Mouse (Mus musculus): ENCODE results near the gene Aqp1. TPM values are rescaled to one million over a fixed set of nuclear protein-coding genes. Genes with fewer than 3 reads are reported as not detected.

Gene Aqp1
- polyA plus RNA-seq, 1 experiment from 2014 or later: 0.20 TPM

GRCm38 (mm10) chr6:55362663-55363062 is 26.4 kb downstream of the Aqp1 start:
- no peak overlapping the region for H3K4me3 ChIP-seq (ENCODE audit: low read depth, low read length)
- H3K36me3 ChIP-seq (ENCODE audit: control insufficient read depth, insufficient read depth, low read length): no peaks in the 10 kb centered on the region
- no peaks in the 10 kb centered on the region for H3K4me1 ChIP-seq (ENCODE audit: control insufficient read depth, insufficient read depth, low read length)
- no peaks in the 10 kb centered on the region for H3K27me3 ChIP-seq (ENCODE audit: control insufficient read depth, insufficient read depth, low read length)
- no peaks in the 10 kb centered on the region for H3K9me3 ChIP-seq (ENCODE audit: control insufficient read depth, low read length)
- no peak overlapping the region for H3K27ac ChIP-seq (ENCODE audit: low read depth, low read length)
- ATAC-seq (ENCODE audit: low read depth): no peak
- H3K9ac ChIP-seq (replicated peaks; ENCODE audit: low read depth, low read length): no peak overlapping the region
- no peak overlapping the region for H3K4me2 ChIP-seq (ENCODE audit: low read depth, low read length)
- WGBS: 92% methylated on average over 1 of the region's 1 CpGs

- H3K9me3 ChIP-seq (ENCODE audit: control insufficient read depth, low read length): no peaks in the 10 kb centered on the region
- no peak overlapping the region for H3K4me3 ChIP-seq (ENCODE audit: low read depth, low read length)
- no peak overlapping the region for H3K9ac ChIP-seq (replicated peaks; ENCODE audit: low read depth, low read length)
- no peaks in the 10 kb centered on the region for H3K4me1 ChIP-seq (ENCODE audit: control insufficient read depth, insufficient read depth, low read length)
- ATAC-seq (ENCODE audit: low read depth): no peak
- no peak overlapping the region for H3K4me2 ChIP-seq (ENCODE audit: low read depth, low read length)
- no peak overlapping the region for H3K27ac ChIP-seq (ENCODE audit: low read depth, low read length)
- H3K36me3 ChIP-seq (ENCODE audit: control insufficient read depth, insufficient read depth, low read length): no peaks in the 10 kb centered on the region
- H3K27me3 ChIP-seq (ENCODE audit: control insufficient read depth, insufficient read depth, low read length): no peaks in the 10 kb centered on the region
Observed at GRCm38 (mm10) chr6:55367126-55367525, 30.9 kb downstream of the Aqp1 start.

- no peaks in the 10 kb centered on the region for H3K36me3 ChIP-seq (ENCODE audit: control insufficient read depth, insufficient read depth, low read length)
- no peak overlapping the region for H3K4me2 ChIP-seq (ENCODE audit: low read depth, low read length)
- no peak overlapping the region for H3K4me3 ChIP-seq (ENCODE audit: low read depth, low read length)
- WGBS: 91% methylated on average over 6 of the region's 6 CpGs
- H3K9ac ChIP-seq (replicated peaks; ENCODE audit: low read depth, low read length): no peak overlapping the region
- no peaks in the 10 kb centered on the region for H3K4me1 ChIP-seq (ENCODE audit: control insufficient read depth, insufficient read depth, low read length)
- no peak overlapping the region for H3K27ac ChIP-seq (ENCODE audit: low read depth, low read length)
- H3K27me3 ChIP-seq (ENCODE audit: control insufficient read depth, insufficient read depth, low read length): no peaks in the 10 kb centered on the region
- no peak for ATAC-seq (ENCODE audit: low read depth)
- no peaks in the 10 kb centered on the region for H3K9me3 ChIP-seq (ENCODE audit: control insufficient read depth, low read length)
Observed at GRCm38 (mm10) chr6:55370831-55371230, 34.6 kb downstream of the Aqp1 start.

- WGBS: 84% methylated on average over 6 of the region's 6 CpGs
- Histone ChIP-seq H3K9ac (replicated peaks; ENCODE audit: low read depth, low read length) (no peak within 1 kb of the TSS), H3K27me3 (ENCODE audit: control insufficient read depth, insufficient read depth, low read length) (no peaks in the 10 kb centered on the region), H3K4me2 (ENCODE audit: low read depth, low read length) (no peak within 1 kb of the TSS), H3K9me3 (ENCODE audit: control insufficient read depth, low read length) (no peaks in the 10 kb centered on the region), H3K4me3 (ENCODE audit: low read depth, low read length) (no peak within 1 kb of the TSS), H3K36me3 (ENCODE audit: control insufficient read depth, insufficient read depth, low read length) (no peaks in the 10 kb centered on the region), H3K27ac (ENCODE audit: low read depth, low read length) (no peak within 1 kb of the TSS), H3K4me1 (ENCODE audit: control insufficient read depth, insufficient read depth, low read length) (no peaks in the 10 kb centered on the region)
- no peak for ATAC-seq (ENCODE audit: low read depth)
Observed at GRCm38 (mm10) chr6:55376076-55376475, 39.8 kb downstream of the Aqp1 start, which contains the start of gene Ghrhr. TSS of gene Ghrhr (plus strand) at chr6:55376295.

GRCm38 (mm10) chr6:55376511-55376910 is 40.3 kb downstream of the Aqp1 start:
- Histone ChIP-seq H3K4me3 (ENCODE audit: low read depth, low read length) (no peak overlapping the region), H3K4me1 (ENCODE audit: control insufficient read depth, insufficient read depth, low read length) (no peaks in the 10 kb centered on the region), H3K27me3 (ENCODE audit: control insufficient read depth, insufficient read depth, low read length) (no peaks in the 10 kb centered on the region), H3K27ac (ENCODE audit: low read depth, low read length) (no peak overlapping the region), H3K36me3 (ENCODE audit: control insufficient read depth, insufficient read depth, low read length) (no peaks in the 10 kb centered on the region), H3K9ac (replicated peaks; ENCODE audit: low read depth, low read length) (no peak overlapping the region), H3K9me3 (ENCODE audit: control insufficient read depth, low read length) (no peaks in the 10 kb centered on the region), H3K4me2 (ENCODE audit: low read depth, low read length) (no peak overlapping the region)
- no peak for ATAC-seq (ENCODE audit: low read depth)
- WGBS: 83% methylated on average over 5 of the region's 5 CpGs

GRCm38 (mm10) chr6:55377461-55377860 is 41.2 kb downstream of the Aqp1 start:
- Histone ChIP-seq H3K9me3 (ENCODE audit: control insufficient read depth, low read length) (no peaks in the 10 kb centered on the region), H3K27me3 (ENCODE audit: control insufficient read depth, insufficient read depth, low read length) (no peaks in the 10 kb centered on the region), H3K4me1 (ENCODE audit: control insufficient read depth, insufficient read depth, low read length) (no peaks in the 10 kb centered on the region), H3K27ac (ENCODE audit: low read depth, low read length) (no peak overlapping the region), H3K4me3 (ENCODE audit: low read depth, low read length) (no peak overlapping the region), H3K4me2 (ENCODE audit: low read depth, low read length) (no peak overlapping the region), H3K36me3 (ENCODE audit: control insufficient read depth, insufficient read depth, low read length) (no peaks in the 10 kb centered on the region), H3K9ac (replicated peaks; ENCODE audit: low read depth, low read length) (no peak overlapping the region)
- 83% methylated on average over 4 of the region's 4 CpGs for WGBS
- no peak for ATAC-seq (ENCODE audit: low read depth)

- Histone ChIP-seq H3K9ac (replicated peaks; ENCODE audit: low read depth, low read length) (no peak overlapping the region), H3K4me1 (ENCODE audit: control insufficient read depth, insufficient read depth, low read length) (no peaks in the 10 kb centered on the region), H3K27ac (ENCODE audit: low read depth, low read length) (no peak overlapping the region), H3K4me3 (ENCODE audit: low read depth, low read length) (no peak overlapping the region), H3K36me3 (ENCODE audit: control insufficient read depth, insufficient read depth, low read length) (no peaks in the 10 kb centered on the region), H3K27me3 (ENCODE audit: control insufficient read depth, insufficient read depth, low read length) (no peaks in the 10 kb centered on the region), H3K9me3 (ENCODE audit: control insufficient read depth, low read length) (no peaks in the 10 kb centered on the region), H3K4me2 (ENCODE audit: low read depth, low read length) (no peak overlapping the region)
- peak; percentile 86 for ATAC-seq (ENCODE audit: low read depth)
- WGBS: 47% methylated on average over 3 of the region's 3 CpGs
Observed at GRCm38 (mm10) chr6:55379641-55380335, 43.6 kb downstream of the Aqp1 start.

GRCm38 (mm10) chr6:55381966-55382365 is 45.7 kb downstream of the Aqp1 start:
- no peaks in the 10 kb centered on the region for H3K4me1 ChIP-seq (ENCODE audit: control insufficient read depth, insufficient read depth, low read length)
- H3K9me3 ChIP-seq (ENCODE audit: control insufficient read depth, low read length): no peaks in the 10 kb centered on the region
- no peak overlapping the region for H3K9ac ChIP-seq (replicated peaks; ENCODE audit: low read depth, low read length)
- no peak overlapping the region for H3K27ac ChIP-seq (ENCODE audit: low read depth, low read length)
- ATAC-seq (ENCODE audit: low read depth): no peak
- 90% methylated on average over 4 of the region's 4 CpGs for WGBS
- no peak overlapping the region for H3K4me2 ChIP-seq (ENCODE audit: low read depth, low read length)
- no peaks in the 10 kb centered on the region for H3K36me3 ChIP-seq (ENCODE audit: control insufficient read depth, insufficient read depth, low read length)
- no peak overlapping the region for H3K4me3 ChIP-seq (ENCODE audit: low read depth, low read length)
- no peaks in the 10 kb centered on the region for H3K27me3 ChIP-seq (ENCODE audit: control insufficient read depth, insufficient read depth, low read length)

- Histone ChIP-seq H3K9ac (replicated peaks; ENCODE audit: low read depth, low read length) (no peak overlapping the region), H3K4me2 (ENCODE audit: low read depth, low read length) (no peak overlapping the region), H3K36me3 (ENCODE audit: control insufficient read depth, insufficient read depth, low read length) (no peaks in the 10 kb centered on the region), H3K27ac (ENCODE audit: low read depth, low read length) (no peak overlapping the region), H3K9me3 (ENCODE audit: control insufficient read depth, low read length) (no peaks in the 10 kb centered on the region), H3K27me3 (ENCODE audit: control insufficient read depth, insufficient read depth, low read length) (no peaks in the 10 kb centered on the region), H3K4me3 (ENCODE audit: low read depth, low read length) (no peak overlapping the region), H3K4me1 (ENCODE audit: control insufficient read depth, insufficient read depth, low read length) (no peaks in the 10 kb centered on the region)
- ATAC-seq (ENCODE audit: low read depth): no peak
- WGBS: 14% methylated on average over 1 of the region's 1 CpGs
Observed at GRCm38 (mm10) chr6:55383897-55384296, 47.7 kb downstream of the Aqp1 start.
